Mouse (Mus musculus): ENCODE measurements around the gene Mbtps2.

DNA sequence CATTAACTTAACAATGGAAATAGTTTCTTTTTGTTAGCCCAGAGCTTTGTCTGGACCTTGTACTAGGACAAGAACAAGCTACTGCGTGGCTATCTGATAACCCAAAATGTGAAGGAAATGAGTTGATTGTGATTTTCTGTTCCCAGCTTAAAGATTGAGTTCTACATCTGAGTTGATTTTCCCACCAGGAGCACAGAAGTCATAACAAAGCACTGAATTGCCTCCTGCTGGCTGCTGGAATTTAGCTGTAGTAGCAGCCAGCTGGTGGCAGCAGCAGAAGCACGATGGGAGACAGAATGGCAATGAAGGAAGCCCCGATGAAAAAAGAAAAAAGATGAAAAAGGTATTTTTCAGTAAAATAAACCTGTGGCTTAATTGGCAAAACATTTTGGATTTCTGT, 2.9 kb upstream of the Mbtps2 start:
- TF ChIP-seq POLR2A (IDR thresholded peaks at IDR 0.05; ENCODE audit: borderline replicate concordance, low read depth, low read length) (no peak), CTCF (IDR thresholded peaks at IDR 0.05; ENCODE audit: low read depth, low read length) (no peak)
